Mouse (Mus musculus): ENCODE measurements around the gene Tmem150a. TPM values are rescaled to one million over a fixed set of nuclear protein-coding genes. Genes with fewer than 3 reads are reported as not detected.

Gene Tmem150a
- polyA plus RNA-seq (2015; fragmentation: Nextera tagmentation; extraction: Ambion mirVana), result 1.6 and 1.9 TPM in 2 replicates

- peak; percentile 46 for DNase-seq (ENCODE audit: low spot score)
These were observed at the start of gene Tmem150a for GRCm38 (mm10) chr6:72355066-72355911. TSS of gene Tmem150a (plus strand) at chr6:72355447.

GRCm38 (mm10) chr6:72312198-72312597 lies 43.0 kb upstream of the Tmem150a start:
- no peak for DNase-seq (ENCODE audit: low spot score)

- DNase-seq (ENCODE audit: low spot score), result no peak
These were observed 42.0 kb upstream of the Tmem150a start for GRCm38 (mm10) chr6:72313124-72313867.

GRCm38 (mm10) chr6:72315384-72315783 lies 39.9 kb upstream of the Tmem150a start:
- DNase-seq (ENCODE audit: low spot score), result no peak

GRCm38 (mm10) chr6:72316044-72316443 lies 39.2 kb upstream of the Tmem150a start:
- no peak for DNase-seq (ENCODE audit: low spot score)

- no peak for DNase-seq (ENCODE audit: low spot score)
These were observed 36.8 kb upstream of the Tmem150a start for GRCm38 (mm10) chr6:72318440-72318839.

- peak; percentile 37 for DNase-seq (ENCODE audit: low spot score)
These were observed 36.2 kb upstream of the Tmem150a start for GRCm38 (mm10) chr6:72319019-72319418.

GRCm38 (mm10) chr6:72322936-72323335 lies 32.3 kb upstream of the Tmem150a start:
- DNase-seq (ENCODE audit: low spot score), result no peak

- no peak for DNase-seq (ENCODE audit: low spot score)
These were observed 31.3 kb upstream of the Tmem150a start for GRCm38 (mm10) chr6:72323786-72324508.

GRCm38 (mm10) chr6:72326274-72326673 lies 29.0 kb upstream of the Tmem150a start:
- DNase-seq (ENCODE audit: low spot score), result peak; percentile 26

- no peak for DNase-seq (ENCODE audit: low spot score)
These were observed 26.2 kb upstream of the Tmem150a start for GRCm38 (mm10) chr6:72329019-72329418.

GRCm38 (mm10) chr6:72330133-72330532 lies 25.1 kb upstream of the Tmem150a start:
- DNase-seq (ENCODE audit: low spot score), result no peak

GRCm38 (mm10) chr6:72333111-72333510 lies 22.1 kb upstream of the Tmem150a start:
- no peak for DNase-seq (ENCODE audit: low spot score)

GRCm38 (mm10) chr6:72340481-72340880 lies 14.8 kb upstream of the Tmem150a start:
- no peak for DNase-seq (ENCODE audit: low spot score)

- no peak for DNase-seq (ENCODE audit: low spot score)
These were observed 10.7 kb upstream of the Tmem150a start for GRCm38 (mm10) chr6:72344396-72345073.

GRCm38 (mm10) chr6:72345074-72345567 lies 10.1 kb upstream of the Tmem150a start, which contains the start of gene Usp39:
TSS of gene Usp39 (minus strand) at chr6:72345184.
- DNase-seq (ENCODE audit: low spot score), result peak; percentile 92

GRCm38 (mm10) chr6:72345633-72346032 lies 9.6 kb upstream of the Tmem150a start:
- DNase-seq (ENCODE audit: low spot score), result no peak

GRCm38 (mm10) chr6:72346261-72346660 lies 9.0 kb upstream of the Tmem150a start:
- DNase-seq (ENCODE audit: low spot score), result no peak

GRCm38 (mm10) chr6:72347166-72347941 lies 7.9 kb upstream of the Tmem150a start, which contains the start of gene 0610030E20Rik:
TSS of gene 0610030E20Rik (plus strand) at chr6:72347317.
- DNase-seq (ENCODE audit: low spot score), result peak; percentile 76

GRCm38 (mm10) chr6:72348411-72348810 lies 6.8 kb upstream of the Tmem150a start:
- DNase-seq (ENCODE audit: low spot score), result no peak

Data from thymus, postnatal 0 days (tissue).